Mouse (Mus musculus) fibroblast of lung, adult 2 months (primary cell): ENCODE data around the gene Pdzd2.

ENCODE experiments used
- DNase-seq: peaks from one replicate; pipeline ENCODE4 v3.0.0-alpha.2; 2011; ENCODE audit warnings: low read depth

Gene Pdzd2

GRCm38 (mm10) chr15:12739277-12740247 lies at the start of gene Pdzd2:
Gene Pdzd2 (minus strand): TSS chr15:12739924.
- peak; percentile 87 for DNase-seq

- DNase-seq, result no peak
These were observed 49.7 kb upstream of the Pdzd2 start for GRCm38 (mm10) chr15:12789406-12789867.

- no peak for DNase-seq
These were observed 48.8 kb upstream of the Pdzd2 start for GRCm38 (mm10) chr15:12788536-12788935.

GRCm38 (mm10) chr15:12781729-12782326 lies 42.1 kb upstream of the Pdzd2 start:
- DNase-seq, result no peak

GRCm38 (mm10) chr15:12781296-12781695 lies 41.6 kb upstream of the Pdzd2 start:
- no peak for DNase-seq

- no peak for DNase-seq
These were observed 34.5 kb upstream of the Pdzd2 start for GRCm38 (mm10) chr15:12774149-12774753.

GRCm38 (mm10) chr15:12770958-12771357 lies 31.2 kb upstream of the Pdzd2 start:
- no peak for DNase-seq

- no peak for DNase-seq
These were observed 27.1 kb upstream of the Pdzd2 start for GRCm38 (mm10) chr15:12766848-12767247.

- no peak for DNase-seq
These were observed 23.4 kb upstream of the Pdzd2 start for GRCm38 (mm10) chr15:12763147-12763546.

- no peak for DNase-seq
These were observed 22.7 kb upstream of the Pdzd2 start for GRCm38 (mm10) chr15:12762258-12762913.

- DNase-seq, result no peak
These were observed 21.0 kb upstream of the Pdzd2 start for GRCm38 (mm10) chr15:12760747-12761146.

GRCm38 (mm10) chr15:12758461-12758860 lies 18.7 kb upstream of the Pdzd2 start:
- no peak for DNase-seq

- DNase-seq, result no peak
These were observed 18.0 kb upstream of the Pdzd2 start for GRCm38 (mm10) chr15:12757757-12758156.

- no peak for DNase-seq
These were observed 13.5 kb upstream of the Pdzd2 start for GRCm38 (mm10) chr15:12753201-12753600.

GRCm38 (mm10) chr15:12750963-12751362 lies 11.2 kb upstream of the Pdzd2 start:
- no peak for DNase-seq

GRCm38 (mm10) chr15:12749549-12750301 lies 10.0 kb upstream of the Pdzd2 start:
- no peak for DNase-seq

- no peak for DNase-seq
These were observed 2.6 kb upstream of the Pdzd2 start for GRCm38 (mm10) chr15:12742117-12742906.

GRCm38 (mm10) chr15:12738301-12739093 lies 1.2 kb downstream of the Pdzd2 start:
- no peak for DNase-seq

- DNase-seq, result no peak
These were observed 4.5 kb downstream of the Pdzd2 start for GRCm38 (mm10) chr15:12735208-12735607.

GRCm38 (mm10) chr15:12734221-12734620 lies 5.5 kb downstream of the Pdzd2 start:
- no peak for DNase-seq
